Mouse (Mus musculus): ENCODE measurements at regions not wholly inside any gene's neighbourhood (a gene's known extent, or its start where the extent isn't known, plus 50 kb on each side); places are given as distances from the start of the nearest gene placed in this dataset.

DNA sequence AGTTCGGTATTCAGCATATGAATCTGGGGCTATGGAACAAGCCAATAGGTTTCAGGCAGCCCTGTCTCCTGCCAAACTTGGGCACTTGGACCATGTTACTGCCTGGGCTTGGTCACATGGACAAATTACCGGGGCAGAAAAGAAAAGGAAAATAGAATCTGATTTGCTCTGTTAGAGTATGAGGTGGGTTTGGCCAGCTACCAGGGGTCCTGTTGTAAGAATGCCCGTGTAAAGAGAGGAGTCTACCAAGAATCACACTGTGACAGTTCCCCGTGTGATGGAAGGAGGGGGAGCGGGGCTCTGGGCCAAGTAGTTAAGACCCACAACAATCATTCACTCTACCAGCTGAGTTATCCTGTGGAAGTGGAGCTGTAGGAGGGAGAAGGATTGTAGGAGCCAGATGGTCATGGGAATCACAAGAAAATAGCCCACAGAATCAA is 266.2 kb downstream of the Pik3r1 start:
- peak; percentile 68; the same call in 1 of the 2 replicates for ATAC-seq
- DNase-seq (ENCODE audit: low spot score), result peak; percentile 63
- no peak overlapping the region for H3K9ac ChIP-seq (replicated peaks; ENCODE audit: low read length)

DNA sequence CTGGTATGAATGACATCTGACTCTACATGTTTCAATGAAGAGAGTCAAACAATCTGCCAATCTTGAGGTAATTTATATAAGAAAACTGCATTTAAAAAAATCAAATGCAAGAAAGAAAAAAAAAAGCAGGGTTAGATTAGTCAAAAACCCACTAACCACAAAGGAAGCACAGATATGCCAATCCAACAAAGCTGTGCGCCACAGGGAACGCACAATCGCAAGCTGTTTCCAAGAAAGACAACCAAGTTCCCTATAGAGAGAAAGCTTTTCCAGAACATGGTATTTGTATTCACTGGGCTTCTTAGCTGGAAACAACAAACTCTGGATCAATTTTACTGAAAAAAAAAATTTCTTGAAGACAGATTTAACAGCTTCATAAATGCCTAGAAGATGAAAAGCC is 267.0 kb downstream of the Pik3r1 start:
- Histone ChIP-seq H3K4me3 (ENCODE audit: low read length) (no peak overlapping the region), H3K9ac (replicated peaks; ENCODE audit: low read length) (no peak overlapping the region), H3K4me2 (ENCODE audit: low read depth, low read length) (no peak overlapping the region), H3K4me1 (ENCODE audit: insufficient read depth, low read length) (no peaks in the 10 kb centered on the region), H3K36me3 (ENCODE audit: insufficient read depth, low read length) (no peaks in the 10 kb centered on the region), H3K9me3 (ENCODE audit: low read length) (no peaks in the 10 kb centered on the region), H3K27ac (no peak overlapping the region), H3K27me3 (ENCODE audit: insufficient read depth, low read length) (no peaks in the 10 kb centered on the region)
- TF ChIP-seq CTCF (IDR thresholded peaks at IDR 0.05; ENCODE audit: low read depth), result no peak
- ATAC-seq (no peak), DNase-seq (ENCODE audit: low spot score) (no peak)
- 88% methylated on average over 3 of the region's 3 CpGs for WGBS

More for the DNA sequence above, 266.2 kb downstream of the Pik3r1 start:
- no peaks in the 10 kb centered on the region for H3K27me3 ChIP-seq (ENCODE audit: insufficient read depth, low read length)
- no peak for TF ChIP-seq CTCF (IDR thresholded peaks at IDR 0.05; ENCODE audit: low read depth)
- no peaks in the 10 kb centered on the region for H3K4me1 ChIP-seq (ENCODE audit: insufficient read depth, low read length)
- no peak overlapping the region for H3K4me2 ChIP-seq (ENCODE audit: low read depth, low read length)
- H3K36me3 ChIP-seq (ENCODE audit: insufficient read depth, low read length), result no peaks in the 10 kb centered on the region
- H3K9me3 ChIP-seq (ENCODE audit: low read length), result no peaks in the 10 kb centered on the region
- H3K4me3 ChIP-seq (ENCODE audit: low read length), result no peak overlapping the region
- H3K27ac ChIP-seq, result no peak overlapping the region
- WGBS, result 37% methylated on average over 5 of the region's 5 CpGs

DNA sequence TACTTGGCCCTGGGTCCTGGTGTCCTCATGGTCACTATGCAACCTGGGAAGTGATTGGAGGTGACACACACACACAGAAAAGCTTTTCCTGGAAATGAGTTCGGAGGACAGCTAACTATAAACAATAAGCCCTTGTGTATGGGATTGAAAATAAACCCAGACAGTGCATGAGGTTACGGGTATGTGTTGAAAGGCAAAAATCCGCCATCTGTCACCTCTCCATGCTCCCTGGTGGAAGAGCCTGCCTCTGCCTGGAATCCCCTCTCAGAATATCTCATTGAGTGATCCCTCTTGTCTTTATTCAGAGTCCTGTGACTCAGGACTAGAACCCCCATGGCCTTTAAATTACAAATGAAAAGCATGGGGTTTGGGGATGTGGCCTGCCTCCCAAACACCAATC is 276.2 kb downstream of the Pik3r1 start:
- Histone ChIP-seq H3K4me3 (ENCODE audit: low read length) (no peak overlapping the region), H3K27ac (0 out of 2 replicates have a peak overlapping the region, but pooled peaks have one; percentile 1), H3K4me1 (ENCODE audit: insufficient read depth, low read length) (no peaks in the 10 kb centered on the region), H3K9ac (replicated peaks; ENCODE audit: low read length) (no peak overlapping the region), H3K27me3 (ENCODE audit: insufficient read depth, low read length) (no peaks in the 10 kb centered on the region), H3K4me2 (ENCODE audit: low read depth, low read length) (no peak overlapping the region), H3K36me3 (ENCODE audit: insufficient read depth, low read length) (no peaks in the 10 kb centered on the region), H3K9me3 (ENCODE audit: low read length) (no peaks in the 10 kb centered on the region)
- 34% methylated on average over 3 of the region's 3 CpGs for WGBS
- TF ChIP-seq CTCF (IDR thresholded peaks at IDR 0.05; ENCODE audit: low read depth), result no peak
- ATAC-seq (no peak), DNase-seq (ENCODE audit: low spot score) (no peak)

- 85% methylated on average over 5 of the region's 5 CpGs for WGBS
- no peak overlapping the region for H3K4me2 ChIP-seq (ENCODE audit: low read depth, low read length)
- ATAC-seq (no peak), DNase-seq (ENCODE audit: low spot score) (no peak)
- no peak overlapping the region for H3K27ac ChIP-seq
- H3K36me3 ChIP-seq (ENCODE audit: insufficient read depth, low read length), result no peaks in the 10 kb centered on the region
- no peaks in the 10 kb centered on the region for H3K9me3 ChIP-seq (ENCODE audit: low read length)
- no peaks in the 10 kb centered on the region for H3K4me1 ChIP-seq (ENCODE audit: insufficient read depth, low read length)
- H3K27me3 ChIP-seq (ENCODE audit: insufficient read depth, low read length), result no peaks in the 10 kb centered on the region
- no peak for TF ChIP-seq CTCF (IDR thresholded peaks at IDR 0.05; ENCODE audit: low read depth)
- no peak overlapping the region for H3K4me3 ChIP-seq (ENCODE audit: low read length)
- no peak overlapping the region for H3K9ac ChIP-seq (replicated peaks; ENCODE audit: low read length)
Measured at GRCm38 (mm10) chr13:101490961-101491360, 277.1 kb downstream of the Pik3r1 start.

GRCm38 (mm10) chr13:101487621-101488020 is 280.4 kb downstream of the Pik3r1 start:
- ATAC-seq (peak; percentile 76), DNase-seq (ENCODE audit: low spot score) (peak; percentile 49)
- Histone ChIP-seq H3K4me2 (ENCODE audit: low read depth, low read length) (no peak overlapping the region), H3K27me3 (ENCODE audit: insufficient read depth, low read length) (no peaks in the 10 kb centered on the region), H3K4me3 (ENCODE audit: low read length) (no peak overlapping the region), H3K4me1 (ENCODE audit: insufficient read depth, low read length) (no peaks in the 10 kb centered on the region), H3K36me3 (ENCODE audit: insufficient read depth, low read length) (no peaks in the 10 kb centered on the region), H3K9me3 (ENCODE audit: low read length) (no peaks in the 10 kb centered on the region), H3K27ac (no peak overlapping the region), H3K9ac (replicated peaks; ENCODE audit: low read length) (no peak overlapping the region)
- 71% methylated on average over 2 of the region's 2 CpGs for WGBS
- no peak for TF ChIP-seq CTCF (IDR thresholded peaks at IDR 0.05; ENCODE audit: low read depth)

- Histone ChIP-seq H3K9me3 (ENCODE audit: low read length) (no peaks in the 10 kb centered on the region), H3K27ac (no peak overlapping the region), H3K4me3 (ENCODE audit: low read length) (no peak overlapping the region), H3K4me1 (ENCODE audit: insufficient read depth, low read length) (no peaks in the 10 kb centered on the region), H3K9ac (replicated peaks; ENCODE audit: low read length) (no peak overlapping the region), H3K36me3 (ENCODE audit: insufficient read depth, low read length) (no peaks in the 10 kb centered on the region), H3K27me3 (ENCODE audit: insufficient read depth, low read length) (no peaks in the 10 kb centered on the region), H3K4me2 (ENCODE audit: low read depth, low read length) (no peak overlapping the region)
- no peak for ATAC-seq
- WGBS, result 93% methylated on average over 7 of the region's 7 CpGs
- TF ChIP-seq CTCF (IDR thresholded peaks at IDR 0.05; ENCODE audit: low read depth), result no peak
- DNase-seq (ENCODE audit: low spot score), result no peak
Measured at GRCm38 (mm10) chr13:101485823-101486222, 282.2 kb downstream of the Pik3r1 start.

DNA sequence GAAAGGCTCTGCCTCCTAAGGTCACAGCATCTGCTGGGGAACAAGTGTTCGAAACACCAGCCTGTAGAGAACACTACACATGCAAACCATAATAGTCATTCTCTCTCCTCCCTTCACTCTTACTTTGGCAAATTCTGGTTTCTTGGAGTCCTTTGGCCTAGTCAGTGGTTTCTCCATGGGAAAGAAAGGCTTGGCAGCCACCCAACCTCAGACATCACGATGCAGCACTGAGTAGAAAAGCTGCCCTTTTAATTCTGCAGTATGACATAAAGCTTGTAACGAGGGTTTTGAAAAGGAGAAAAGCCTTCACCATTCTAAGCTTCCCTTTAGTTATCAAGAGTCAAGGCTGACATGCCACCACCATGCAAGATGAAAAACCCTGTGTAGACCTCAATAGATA is 284.2 kb downstream of the Pik3r1 start:
- peak; percentile 51; the same call in 1 of the 2 replicates for ATAC-seq

More for the DNA sequence above, 284.2 kb downstream of the Pik3r1 start:
- no peaks in the 10 kb centered on the region for H3K9me3 ChIP-seq (ENCODE audit: low read length)
- no peaks in the 10 kb centered on the region for H3K36me3 ChIP-seq (ENCODE audit: insufficient read depth, low read length)
- 28% methylated on average over 3 of the region's 3 CpGs for WGBS
- no peak overlapping the region for H3K4me3 ChIP-seq (ENCODE audit: low read length)
- H3K4me1 ChIP-seq (ENCODE audit: insufficient read depth, low read length), result no peaks in the 10 kb centered on the region
- no peaks in the 10 kb centered on the region for H3K27me3 ChIP-seq (ENCODE audit: insufficient read depth, low read length)
- no peak for TF ChIP-seq CTCF (IDR thresholded peaks at IDR 0.05; ENCODE audit: low read depth)
- peak; percentile 60 for DNase-seq (ENCODE audit: low spot score)
- no peak overlapping the region for H3K4me2 ChIP-seq (ENCODE audit: low read depth, low read length)
- no peak overlapping the region for H3K27ac ChIP-seq
- H3K9ac ChIP-seq (replicated peaks; ENCODE audit: low read length), result no peak overlapping the region

All from hindbrain, postnatal 0 days (tissue).